Mouse (Mus musculus): ENCODE measurements at regions not wholly inside any gene's neighbourhood (a gene's known extent, or its start where the extent isn't known, plus 50 kb on each side); places are given as distances from the start of the nearest gene placed in this dataset.

GRCm38 (mm10) chr5:126733470-126733869 lies 508.1 kb upstream of the Tmem132c start:
- no peak for TF ChIP-seq CTCF (IDR thresholded peaks at IDR 0.05; ENCODE audit: control insufficient read depth, insufficient read depth, low read length)
- TF ChIP-seq POLR2A (IDR thresholded peaks at IDR 0.05; ENCODE audit: borderline replicate concordance, control insufficient read depth, low read depth, low read length), result no peak

Data from bone marrow, adult 2 months (tissue).